Mouse (Mus musculus) lung, adult 2 months (tissue): ENCODE data around the gene Yeats2. TPM values are rescaled to one million over a fixed set of nuclear protein-coding genes. Genes with fewer than 3 reads are reported as not detected.

ENCODE experiments used
- DNase-seq: peaks from one replicate; pipeline ENCODE4 v3.0.0; 2022
- H3K4me1 ChIP-seq: fragments of 200-500 bp; 2 replicates; pipeline ENCODE4 v1.6.1; 2011; ENCODE audit warnings: low read length; ENCODE audit not compliant: control insufficient read depth, insufficient read depth
- H3K4me3 ChIP-seq: fragments of 200-500 bp; replicated peaks from 2 replicates; pipeline ENCODE3; 2011; ENCODE audit warnings: low read depth, mild to moderate bottlenecking, control low read depth, low read length; ENCODE audit errors: extremely low read depth
- CTCF ChIP-seq: fragments of 200-500 bp; IDR thresholded peaks from 2 replicates; pipeline ENCODE4 v1.5.1; 2011; ENCODE audit warnings: mild to moderate bottlenecking, low read length, control low read depth; ENCODE audit not compliant: insufficient read depth
- POLR2A ChIP-seq: fragments of 200-500 bp; IDR thresholded peaks from 2 replicates; pipeline ENCODE4 v1.6.1; 2011; ENCODE audit warnings: low read depth, mild to moderate bottlenecking, control low read depth, low read length, borderline replicate concordance; ENCODE audit errors: extremely low read depth
- WGBS: fragments of 180-500 bp; shearing (Covaris S2); methylation state at CpG from one replicate; pipeline ENCODE4 v1.1.7; 2018; 5-methylcytosine and 5-hydroxymethylcytosine counted together
- polyA plus RNA-seq: library from polyadenylated mRNA; depleted of rRNA; stranded (reverse); fragments of >200 nt; gene quantifications from 2 replicates; pipeline ENCODE4 v1.2.3, GENCODE M21; 2012

Gene Yeats2
- polyA plus RNA-seq, 1 experiment, result 26.4 TPM

DNA sequence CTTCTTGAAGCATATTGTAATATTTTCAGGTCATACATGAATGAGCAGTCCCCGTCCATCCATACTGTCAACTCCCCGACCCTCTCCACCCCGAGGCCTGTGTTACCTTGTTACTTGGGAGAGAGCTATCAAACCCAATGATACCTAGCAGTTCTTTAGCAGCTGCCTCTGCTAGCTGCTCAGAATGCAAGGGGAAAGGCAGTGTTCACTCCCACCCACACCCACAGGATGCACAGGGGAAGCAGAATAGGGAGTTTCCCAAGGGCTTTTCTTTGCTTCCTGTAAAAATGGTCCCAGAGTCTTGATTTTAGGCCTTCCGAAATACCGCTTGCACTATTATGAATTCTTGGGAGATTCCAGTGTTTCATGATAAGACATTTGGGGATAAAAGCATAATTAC lies 87.3 kb downstream of the Yeats2 start:
- no peak overlapping the region for H3K4me3 ChIP-seq
- no peak for DNase-seq
- TF ChIP-seq POLR2A (no peak), CTCF (no peak)
- 95% methylated on average over 5 of the region's 5 CpGs for WGBS
- no peaks in the 10 kb centered on the region for H3K4me1 ChIP-seq

DNA sequence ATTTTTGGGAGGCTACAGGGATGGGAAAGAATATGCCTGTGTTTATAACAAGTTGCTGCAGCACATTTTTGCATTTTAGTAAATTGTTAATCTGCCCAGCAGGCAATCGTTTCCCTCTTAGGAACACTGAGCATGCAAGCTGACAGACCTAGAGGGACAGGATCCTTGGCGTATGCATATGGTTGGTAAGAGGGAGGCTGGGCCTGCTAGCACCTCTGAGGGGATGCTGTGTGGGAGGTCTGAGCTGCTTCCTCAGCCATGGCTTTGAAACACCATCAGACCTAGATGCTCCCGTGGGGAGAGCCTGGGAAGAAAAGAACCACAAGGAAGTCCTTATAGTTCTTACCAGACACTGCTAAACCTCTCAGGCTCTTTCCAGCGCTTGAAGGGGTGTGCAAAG lies 93.5 kb downstream of the Yeats2 start:
- Histone ChIP-seq H3K4me3 (no peak overlapping the region), H3K4me1 (no peaks in the 10 kb centered on the region)
- DNase-seq, result no peak
- TF ChIP-seq CTCF, result no peak
- no peak for TF ChIP-seq POLR2A
- WGBS, result 57% methylated on average over 4 of the region's 4 CpGs

DNA sequence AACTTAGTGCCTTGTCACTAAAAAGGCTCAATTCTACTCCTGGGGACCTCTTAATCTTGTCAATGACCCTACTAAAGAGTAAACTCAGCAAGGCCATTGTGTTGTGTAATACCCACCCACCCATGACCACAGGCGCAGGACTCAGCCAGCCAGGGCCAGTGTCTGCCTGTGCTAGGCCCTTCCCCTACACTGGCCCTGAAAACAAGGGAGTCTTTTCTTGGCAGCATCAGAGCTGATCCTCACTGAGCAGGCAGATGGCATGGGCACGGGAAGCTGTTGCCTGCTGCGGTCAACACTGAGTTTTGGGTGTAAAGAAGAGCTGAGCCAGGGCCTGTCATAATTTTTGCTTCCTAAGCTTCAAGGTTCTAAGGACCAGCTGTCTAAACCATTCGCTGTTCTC lies 96.6 kb downstream of the Yeats2 start:
- Histone ChIP-seq H3K4me3 (no peak overlapping the region), H3K4me1 (peaks cover 5% of the 10 kb centered on the region)
- DNase-seq, result no peak
- TF ChIP-seq CTCF (no peak), POLR2A (no peak)
- 68% methylated on average over 4 of the region's 4 CpGs for WGBS

DNA sequence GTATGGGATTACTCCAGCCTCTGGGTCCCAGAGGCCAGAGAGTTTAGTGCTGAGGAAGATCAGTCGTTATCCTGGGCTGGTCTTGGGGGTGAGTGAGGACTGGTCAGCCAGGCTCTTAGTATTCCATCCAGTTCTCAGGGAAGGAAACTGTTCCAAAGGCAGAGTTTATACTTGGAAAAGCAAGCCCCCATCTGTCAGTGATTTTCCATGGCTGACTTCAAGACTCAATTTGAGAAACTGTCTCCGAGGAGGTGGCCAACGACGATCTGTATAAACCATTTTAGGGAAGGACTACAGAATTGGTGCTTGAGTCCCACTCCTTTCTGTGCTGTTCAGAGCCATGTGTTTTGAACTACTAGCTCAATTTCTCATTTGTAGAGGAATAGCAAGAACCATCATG lies 97.8 kb downstream of the Yeats2 start:
- Histone ChIP-seq H3K4me1 (peaks cover 5% of the 10 kb centered on the region), H3K4me3 (no peak overlapping the region)
- 84% methylated on average over 4 of the region's 4 CpGs for WGBS
- no peak for DNase-seq
- TF ChIP-seq POLR2A, result no peak
- no peak for TF ChIP-seq CTCF

DNA sequence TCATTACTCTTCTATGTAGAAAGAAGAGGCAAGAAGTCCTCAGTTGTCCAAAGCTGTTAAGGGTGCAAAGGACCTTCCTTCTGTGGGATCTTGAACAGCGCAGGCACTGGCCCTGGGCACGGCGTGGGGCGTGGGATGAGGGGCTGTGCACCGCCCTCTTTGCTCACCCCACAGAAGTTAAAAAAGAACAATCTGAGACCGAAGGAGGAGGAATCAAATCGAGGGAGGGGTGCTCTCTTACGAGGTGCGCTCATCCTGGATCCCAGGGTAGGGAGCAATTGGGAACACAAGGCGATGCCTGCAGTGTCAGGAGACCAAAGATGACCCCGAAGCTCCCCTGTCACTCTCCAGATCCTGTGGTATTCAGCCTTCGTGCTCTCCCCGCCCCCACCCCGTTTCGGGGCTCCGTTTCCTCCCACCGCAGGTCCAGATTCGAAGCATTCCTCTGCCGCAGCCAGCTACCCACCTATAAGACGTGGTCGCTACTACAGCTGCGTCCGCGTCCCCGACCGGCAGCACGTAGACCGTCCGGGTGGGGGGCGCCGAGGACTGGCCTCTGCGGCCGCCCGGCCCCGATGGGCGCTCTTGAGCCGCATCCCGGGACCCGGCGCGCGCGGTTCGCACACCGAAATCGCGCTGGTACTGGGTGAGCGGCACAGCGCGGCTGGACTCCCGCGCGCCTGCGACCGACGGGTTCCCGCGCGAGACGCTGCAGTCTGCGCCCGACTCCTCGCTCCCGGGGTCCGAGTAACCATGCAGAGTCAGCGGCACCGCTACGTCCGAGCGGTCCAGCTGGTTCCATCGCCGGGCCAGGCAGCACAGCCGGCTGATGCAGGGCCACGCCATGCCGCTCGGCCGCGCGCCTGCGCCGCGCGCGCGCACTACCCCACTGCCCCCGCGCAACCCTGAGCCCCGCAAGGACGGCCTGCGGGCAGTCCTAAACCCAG lies 99.9 kb downstream of the Yeats2 start, which contains the start of gene Map6d1:
Map6d1 (minus strand) TSS at position 891 of the 947 bp plus-strand sequence.
- DNase-seq, result no peak
- 1% methylated on average over 90 of the region's 90 CpGs for WGBS
- peak within 1 kb of the TSS; percentile 52 for H3K4me3 ChIP-seq
- peaks cover 5% of the 10 kb centered on the region for H3K4me1 ChIP-seq
- TF ChIP-seq CTCF, result no peak
- TF ChIP-seq POLR2A, result no peak

DNA sequence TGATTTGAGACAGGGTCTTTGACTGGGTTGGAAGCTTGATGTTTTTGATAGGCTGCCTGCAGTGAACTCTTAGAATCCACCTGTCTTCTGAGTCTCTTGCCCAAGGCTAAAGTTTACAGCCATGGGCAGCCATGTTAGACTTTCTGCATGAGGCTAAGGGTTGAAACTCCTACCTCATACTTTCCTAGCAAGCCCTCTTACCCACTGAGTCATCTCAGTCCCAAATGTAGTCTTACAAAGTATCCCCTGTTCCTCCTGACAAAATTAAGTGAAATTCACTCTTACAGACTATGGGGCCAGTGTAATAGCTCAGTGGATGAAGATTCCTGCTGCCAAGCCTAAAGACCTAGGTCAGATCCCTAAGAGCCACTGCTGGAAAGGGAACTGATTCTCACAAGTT lies 106.2 kb downstream of the Yeats2 start:
- DNase-seq, result no peak
- Histone ChIP-seq H3K4me3 (no peak overlapping the region), H3K4me1 (no peaks in the 10 kb centered on the region)
- TF ChIP-seq CTCF, result no peak
- no peak for TF ChIP-seq POLR2A

DNA sequence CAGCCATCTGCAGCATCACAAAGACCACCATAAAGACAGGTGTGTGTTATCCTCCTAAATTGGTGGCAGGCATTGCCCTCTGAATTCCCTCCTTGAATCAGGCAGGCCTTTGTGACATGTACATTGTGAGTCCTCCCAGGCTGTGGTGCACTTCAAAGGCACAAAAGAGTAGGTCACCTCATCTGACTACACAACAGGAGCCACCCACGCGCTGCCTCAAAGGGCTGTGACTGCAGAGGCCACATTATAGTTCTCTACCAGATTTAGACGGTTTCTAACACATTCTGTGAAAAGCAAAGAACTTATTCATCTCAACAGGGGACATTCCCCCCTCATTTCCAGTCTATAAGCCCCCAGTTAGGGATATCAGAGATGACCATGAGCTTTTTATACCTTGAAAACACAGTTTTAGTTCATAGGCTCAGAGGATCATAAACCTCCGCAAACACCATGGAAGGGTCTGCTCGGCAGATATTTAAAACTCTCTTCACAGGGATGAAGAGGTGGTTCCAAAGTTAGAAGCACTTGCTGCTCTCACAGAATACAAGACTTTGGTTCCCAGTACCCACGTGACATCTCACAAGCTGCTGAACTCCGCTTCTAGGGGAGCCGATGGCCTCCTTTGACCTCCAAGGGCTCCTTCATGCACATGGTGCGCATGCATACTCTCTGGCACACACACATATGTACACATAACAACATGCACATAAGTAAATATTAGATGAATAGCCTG lies 107.7 kb downstream of the Yeats2 start:
- Histone ChIP-seq H3K4me1 (no peaks in the 10 kb centered on the region), H3K4me3 (no peak overlapping the region)
- DNase-seq, result no peak
- WGBS, result 83% methylated on average over 9 of the region's 9 CpGs
- no peak for TF ChIP-seq POLR2A
- TF ChIP-seq CTCF, result no peak

DNA sequence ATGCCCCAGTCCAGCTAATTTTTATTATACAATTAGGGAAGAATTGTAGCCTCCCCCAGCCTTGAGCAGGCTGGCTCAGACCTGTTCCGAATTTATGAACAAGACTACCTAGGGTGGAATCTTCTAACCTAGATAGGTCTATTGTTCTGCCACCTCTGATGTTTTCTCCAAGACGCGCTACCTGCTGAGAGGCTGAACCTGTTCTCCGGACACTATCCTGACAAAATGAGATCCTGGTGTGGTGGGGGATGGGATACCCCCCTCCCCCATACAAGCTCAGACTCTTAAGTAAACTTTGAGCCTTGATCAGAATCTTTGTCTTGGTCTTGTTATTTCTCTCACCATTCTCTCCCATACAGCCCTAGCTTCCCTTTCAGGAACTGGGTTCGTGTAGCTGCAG lies 117.1 kb downstream of the Yeats2 start:
- TF ChIP-seq CTCF (no peak), POLR2A (no peak)
- H3K4me3 ChIP-seq, result no peak overlapping the region
- DNase-seq, result no peak
- 83% methylated on average over 5 of the region's 5 CpGs for WGBS
- no peaks in the 10 kb centered on the region for H3K4me1 ChIP-seq

DNA sequence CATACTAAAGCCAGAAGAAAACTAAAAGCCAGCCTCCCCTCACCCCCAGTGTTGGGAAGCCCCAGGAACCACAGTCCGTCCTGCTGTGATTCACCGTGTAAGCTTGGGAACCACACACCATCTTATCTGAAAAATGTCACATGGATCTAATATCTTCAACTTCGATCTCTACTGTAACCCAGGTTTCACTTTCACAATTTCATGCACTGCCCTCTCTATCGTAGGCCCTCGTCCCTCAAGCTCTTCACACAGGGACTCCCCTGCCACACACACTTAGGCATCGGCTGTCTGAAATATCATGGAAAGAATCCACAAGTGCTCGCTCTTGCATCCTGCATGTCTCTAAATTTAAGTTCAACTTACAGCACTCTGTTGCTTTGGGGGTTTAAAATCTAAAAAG lies 124.2 kb downstream of the Yeats2 start:
- 58% methylated on average over 7 of the region's 7 CpGs for WGBS

DNA sequence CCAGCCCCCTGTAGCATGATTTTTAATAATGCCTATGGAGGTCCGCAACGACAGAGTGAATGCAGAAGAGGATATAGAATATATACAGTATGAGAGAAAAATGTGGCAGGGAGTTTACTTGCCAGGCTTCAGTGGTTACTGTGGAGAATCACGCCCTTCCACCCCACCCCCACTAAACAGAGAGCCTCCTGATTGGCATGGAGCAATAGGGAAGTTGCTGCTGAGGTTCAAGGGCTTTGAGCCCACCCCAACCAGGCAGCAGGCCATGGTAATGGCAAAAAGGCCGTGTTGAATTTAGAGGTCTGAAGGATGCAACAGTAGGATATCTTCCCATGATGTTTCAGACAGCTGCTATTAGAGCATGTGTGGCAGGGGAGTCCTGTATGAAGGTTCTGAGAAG lies 130.5 kb downstream of the Yeats2 start:
- H3K4me1 ChIP-seq, result no peaks in the 10 kb centered on the region
- 71% methylated on average over 4 of the region's 4 CpGs for WGBS
- no peak overlapping the region for H3K4me3 ChIP-seq
- DNase-seq, result no peak
- TF ChIP-seq CTCF, result no peak
- no peak for TF ChIP-seq POLR2A

More for the DNA sequence above, 124.2 kb downstream of the Yeats2 start:
- TF ChIP-seq POLR2A (no peak), CTCF (no peak)
- no peak for DNase-seq
- Histone ChIP-seq H3K4me1 (no peaks in the 10 kb centered on the region), H3K4me3 (no peak overlapping the region)
